Mouse (Mus musculus) C2C12 (cell line): ENCODE measurements around the gene Samd5.

Experiments used
- CEBPB ChIP-seq: IDR thresholded peaks from one replicate; pipeline ENCODE4 v1.6.1; 2011; ENCODE audit warnings: low read depth, mild to moderate bottlenecking, control low read depth, moderate library complexity
- CTCF ChIP-seq: IDR thresholded peaks from one replicate; pipeline ENCODE4 v1.5.1; 2011; ENCODE audit not compliant: control insufficient read depth, insufficient read depth, insufficient read length
- FOSL1 ChIP-seq: IDR thresholded peaks from one replicate; pipeline ENCODE4 v1.8.0; 2011; ENCODE audit warnings: mild to moderate bottlenecking, low read length; ENCODE audit not compliant: poor library complexity, insufficient read depth, severe bottlenecking
- MAX ChIP-seq: IDR thresholded peaks from one replicate; pipeline ENCODE4 v1.6.1; 2011; ENCODE audit warnings: mild to moderate bottlenecking, control low read depth
- MYOD1 ChIP-seq: IDR thresholded peaks from one replicate; pipeline ENCODE4 v1.6.1; 2011; ENCODE audit warnings: low read depth; ENCODE audit not compliant: control insufficient read depth, insufficient read length
- MYOG ChIP-seq: IDR thresholded peaks from one replicate; pipeline ENCODE4 v1.6.1; 2011; ENCODE audit not compliant: control insufficient read depth, insufficient read length; ENCODE audit errors: extremely low read depth

DNA sequence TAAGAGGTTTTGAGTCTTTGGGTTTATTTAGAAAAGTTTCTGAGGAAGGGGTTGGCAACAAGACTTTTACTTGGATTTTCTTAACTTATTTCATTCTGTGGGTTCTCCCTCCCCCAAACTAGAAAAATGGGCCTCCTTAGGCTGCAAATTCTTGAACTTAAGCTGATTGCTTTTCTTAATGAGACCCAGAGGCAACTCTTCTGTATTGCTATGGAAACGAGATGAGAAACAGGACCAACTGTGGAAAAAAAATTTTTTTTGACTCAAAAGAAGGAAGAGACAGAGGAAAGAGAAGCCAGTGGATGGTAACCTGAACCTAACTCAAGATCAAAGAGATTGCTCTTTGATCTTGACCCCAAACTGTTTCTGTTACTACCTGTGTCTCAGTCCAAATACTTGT is 29.9 kb upstream of the Samd5 start:
- TF ChIP-seq CTCF: no peak
- no peak for TF ChIP-seq MAX
- TF ChIP-seq MYOD1: no peak
- no peak for TF ChIP-seq CEBPB
- TF ChIP-seq MYOG: no peak
- TF ChIP-seq FOSL1: no peak
